Mouse (Mus musculus) thymus, postnatal 25 days (tissue): Measurements from ENCODE around the gene Lyrm7.
"Not testable (repeated sequence)": the region's sequence is repeated elsewhere in the genome, so short reads cannot be mapped to it uniquely, and the experiment has no call there.

Experiments used
- DNase-seq: peaks from one replicate; pipeline ENCODE4 v3.0.0; 2022

The Lyrm7 gene

GRCm38 (mm10) chr11:54860256-54861038 lies at the start of gene Lyrm7:
Lyrm7 (minus strand) TSS chr11:54860916.
- DNase-seq: peak; percentile 97

- DNase-seq: no peak
Measured at GRCm38 (mm10) chr11:54910081-54910665, 49.5 kb upstream of the Lyrm7 start.

GRCm38 (mm10) chr11:54909273-54909672 lies 48.6 kb upstream of the Lyrm7 start:
- DNase-seq: no peak

- no peak for DNase-seq
Measured at GRCm38 (mm10) chr11:54907259-54907658, 46.5 kb upstream of the Lyrm7 start.

- no peak for DNase-seq
Measured at GRCm38 (mm10) chr11:54906466-54906865, 45.8 kb upstream of the Lyrm7 start.

GRCm38 (mm10) chr11:54905931-54906330 lies 45.2 kb upstream of the Lyrm7 start:
- no peak for DNase-seq

GRCm38 (mm10) chr11:54905086-54905485 lies 44.4 kb upstream of the Lyrm7 start:
- DNase-seq: no peak

- DNase-seq: no peak
Measured at GRCm38 (mm10) chr11:54903940-54904706, 43.4 kb upstream of the Lyrm7 start.

GRCm38 (mm10) chr11:54903339-54903738 lies 42.6 kb upstream of the Lyrm7 start:
- no peak for DNase-seq

GRCm38 (mm10) chr11:54902333-54903323 lies 41.9 kb upstream of the Lyrm7 start, which contains the start of gene Gpx3:
Gpx3 (plus strand) TSS chr11:54902453.
- DNase-seq: peak; percentile 14

GRCm38 (mm10) chr11:54899657-54900056 lies 38.9 kb upstream of the Lyrm7 start:
- no peak for DNase-seq

- no peak for DNase-seq
Measured at GRCm38 (mm10) chr11:54897470-54897869, 36.8 kb upstream of the Lyrm7 start.

GRCm38 (mm10) chr11:54896646-54897045 lies 35.9 kb upstream of the Lyrm7 start:
- DNase-seq: not testable (repeated sequence)

- DNase-seq: no peak
Measured at GRCm38 (mm10) chr11:54894589-54894988, 33.9 kb upstream of the Lyrm7 start.

GRCm38 (mm10) chr11:54892091-54892490 lies 31.4 kb upstream of the Lyrm7 start:
- DNase-seq: no peak

GRCm38 (mm10) chr11:54891341-54891740 lies 30.6 kb upstream of the Lyrm7 start:
- DNase-seq: no peak

GRCm38 (mm10) chr11:54887927-54888326 lies 27.2 kb upstream of the Lyrm7 start:
- no peak for DNase-seq

- no peak for DNase-seq
Measured at GRCm38 (mm10) chr11:54885406-54885805, 24.7 kb upstream of the Lyrm7 start.

GRCm38 (mm10) chr11:54884937-54885336 lies 24.2 kb upstream of the Lyrm7 start:
- DNase-seq: no peak

- no peak for DNase-seq
Measured at GRCm38 (mm10) chr11:54884197-54884828, 23.6 kb upstream of the Lyrm7 start.

GRCm38 (mm10) chr11:54882671-54883070 lies 22.0 kb upstream of the Lyrm7 start:
- no peak for DNase-seq

GRCm38 (mm10) chr11:54881051-54881474 lies 20.3 kb upstream of the Lyrm7 start:
- no peak for DNase-seq
